Mouse (Mus musculus) erythroblast, adult 5-6 weeks (primary cell): ENCODE data around the gene Isoc2b. TPM values are rescaled to one million over a fixed set of nuclear protein-coding genes. Genes with fewer than 3 reads are reported as not detected.
"Not testable (repeated sequence)": the region's sequence is repeated elsewhere in the genome, so short reads cannot be mapped to it uniquely, and the experiment has no call there.

Experiments
- ATAC-seq: replicated peaks from 2 replicates; pipeline ENCODE4 v1.8.0; 2016; ENCODE audit warnings: moderate number of reproducible peaks, mild to moderate bottlenecking, moderate TSS enrichment, inconsistent platforms; ENCODE audit not compliant: poor library complexity, low FRiP score, severe bottlenecking
- total RNA-seq, 2 experiments: library from RNA; stranded (forward) in 1 of 2; stranded (reverse) in 1 of 2; fragments of 150-400 nt in 1 of 2; fragments of 200-764, 138-1000 nt in 1 of 2; gene quantifications; 2 replicates each; pipeline versions ENCODE4 v1.2.3 to v1.2.4; 2015 to 2017; ENCODE audit warnings: low replicate concordance in 2 of 2

Isoc2b gene
- total RNA-seq, 2 experiments from 2014 or later = 3.3 to 5.1 TPM

DNA sequence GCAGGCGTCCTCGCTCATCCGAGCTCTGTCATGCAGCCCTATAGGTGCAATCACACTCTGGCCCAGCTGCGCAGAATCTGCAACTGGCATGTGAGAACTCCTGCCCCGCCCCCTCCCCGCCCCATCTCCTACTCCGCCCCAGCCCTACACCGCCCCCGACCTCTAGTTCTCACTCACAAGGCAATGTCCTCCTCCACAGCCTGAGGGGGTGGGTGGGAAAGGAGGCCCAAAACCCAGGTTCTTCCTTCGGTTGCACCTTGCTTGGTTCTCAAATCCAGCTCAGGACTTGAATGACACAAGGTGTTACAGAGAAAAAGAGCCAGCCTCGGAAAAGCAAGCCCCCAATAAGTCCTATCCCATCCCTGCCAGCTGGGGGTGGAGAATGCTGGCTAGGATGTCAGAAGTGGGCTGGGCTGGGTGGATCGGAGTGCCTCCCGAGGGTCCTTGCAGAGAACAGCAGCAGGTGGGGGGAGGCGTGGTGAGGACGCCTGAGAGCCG lies 27.4 kb downstream of the Isoc2b start:
- no peak for ATAC-seq

DNA sequence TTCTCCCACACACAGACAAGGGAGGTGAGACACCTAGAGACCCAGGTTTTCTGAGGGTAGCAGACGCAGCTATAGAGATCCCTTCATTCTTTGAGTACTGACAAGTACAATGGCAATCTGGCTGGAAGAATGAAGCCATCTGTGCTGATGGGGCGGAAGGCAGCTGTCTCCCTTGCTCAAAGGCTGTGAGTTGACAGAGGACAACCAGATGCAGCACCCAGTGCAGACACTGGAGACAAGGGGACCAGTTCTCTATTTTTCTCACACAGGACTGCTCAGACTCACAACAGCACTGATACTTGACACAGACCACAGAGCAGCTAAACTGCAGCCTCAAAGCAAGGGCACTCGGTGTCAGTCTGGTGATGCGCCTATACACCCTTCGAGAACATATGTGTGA lies 28.0 kb downstream of the Isoc2b start:
- no peak for ATAC-seq

DNA sequence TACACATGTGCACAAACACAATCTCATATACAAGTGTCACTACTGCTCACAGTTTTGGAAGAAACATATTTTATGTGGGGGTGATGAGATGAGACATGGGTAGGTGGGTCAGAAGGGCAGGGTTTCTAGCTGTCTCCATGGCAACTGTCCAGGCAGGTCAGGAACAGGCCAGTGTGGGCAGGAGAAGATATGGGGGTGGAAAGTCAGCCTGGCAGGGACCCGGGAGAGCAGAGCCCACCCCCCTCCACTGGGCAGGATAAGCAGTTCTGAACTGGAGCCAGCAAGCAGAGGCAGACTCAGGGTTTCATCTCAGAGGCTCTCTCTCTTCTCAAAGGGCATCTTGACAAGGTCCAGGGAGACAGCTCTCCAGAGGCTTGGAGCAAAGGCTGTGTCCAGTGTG lies 32.4 kb downstream of the Isoc2b start:
- ATAC-seq = no peak

DNA sequence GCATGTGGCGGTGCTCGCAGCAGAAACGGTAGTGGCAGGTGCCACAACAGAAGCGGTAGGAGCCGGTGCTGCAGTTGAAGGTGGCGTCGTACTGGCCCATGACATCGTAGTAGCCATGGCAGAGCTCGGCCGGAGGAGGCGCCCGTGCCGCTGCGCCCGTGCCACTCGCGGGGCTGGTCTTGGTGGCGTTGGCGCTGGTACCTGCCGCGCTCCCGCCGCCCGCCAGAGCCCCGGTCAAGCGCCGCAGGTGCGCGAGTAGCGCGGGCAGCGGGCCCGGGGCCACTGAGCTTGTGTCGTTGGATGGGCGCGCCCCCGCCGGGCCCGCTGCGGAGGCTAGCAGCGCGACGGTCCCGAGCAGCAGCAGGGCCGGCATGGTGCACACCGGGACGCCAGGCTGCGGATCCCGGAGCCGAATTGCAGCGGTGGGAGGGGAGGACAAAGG lies 33.7 kb downstream of the Isoc2b start:
- 0 out of 2 replicates have a peak, but pooled peaks have one; percentile 33 for ATAC-seq

DNA sequence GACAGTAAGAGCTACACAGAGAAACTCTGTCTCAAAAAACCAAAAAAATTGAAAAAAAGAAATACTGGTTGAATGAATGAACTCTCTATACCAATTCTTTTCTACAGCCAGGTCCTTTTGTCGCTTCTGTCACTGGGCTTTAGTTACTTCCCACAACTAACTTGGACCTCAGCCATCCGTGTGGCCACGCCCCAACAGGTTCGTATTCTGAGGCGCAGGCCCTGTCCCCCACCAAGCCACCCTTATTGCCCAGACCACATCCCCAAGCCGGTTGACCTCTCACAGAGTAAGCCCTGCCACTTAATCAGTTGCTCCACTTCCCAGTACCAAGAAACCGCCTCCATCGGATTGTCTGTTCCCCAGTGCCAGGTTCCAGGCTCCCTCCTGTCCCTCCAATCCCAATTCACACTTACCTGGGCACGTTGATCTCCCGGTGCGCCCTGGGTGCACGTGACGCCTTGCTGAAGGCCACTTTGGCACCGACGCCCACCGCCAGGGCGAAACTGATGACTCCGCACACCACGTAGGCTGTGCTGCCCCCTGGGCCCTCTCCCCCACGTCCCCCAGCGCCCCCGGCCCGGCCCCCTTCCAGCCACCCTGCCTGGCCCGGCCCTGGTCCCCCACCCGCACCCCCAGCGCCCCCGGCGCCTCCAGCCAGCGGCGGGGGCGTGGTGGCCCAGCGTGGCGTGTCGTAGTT lies 34.3 kb downstream of the Isoc2b start:
- no peak for ATAC-seq

DNA sequence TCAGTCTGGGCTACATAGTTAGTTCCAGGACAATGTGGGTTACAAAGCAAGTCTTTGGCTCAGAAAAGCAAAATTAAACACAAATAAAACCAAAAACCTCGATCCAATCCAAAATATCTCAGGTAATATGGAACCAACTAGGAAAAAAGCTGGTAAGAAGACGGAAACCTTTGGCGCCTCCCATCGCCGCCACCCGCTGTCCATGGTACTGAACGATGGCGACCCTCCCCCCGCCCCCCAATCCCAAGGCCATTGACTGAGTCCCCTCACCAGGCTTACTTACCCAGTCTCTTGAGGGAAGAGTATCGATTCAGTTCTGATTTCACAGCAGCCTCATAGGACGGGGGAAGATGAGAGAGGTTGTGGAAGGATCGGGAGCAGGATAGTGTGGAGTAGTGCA lies 39.6 kb downstream of the Isoc2b start:
- ATAC-seq = no peak

DNA sequence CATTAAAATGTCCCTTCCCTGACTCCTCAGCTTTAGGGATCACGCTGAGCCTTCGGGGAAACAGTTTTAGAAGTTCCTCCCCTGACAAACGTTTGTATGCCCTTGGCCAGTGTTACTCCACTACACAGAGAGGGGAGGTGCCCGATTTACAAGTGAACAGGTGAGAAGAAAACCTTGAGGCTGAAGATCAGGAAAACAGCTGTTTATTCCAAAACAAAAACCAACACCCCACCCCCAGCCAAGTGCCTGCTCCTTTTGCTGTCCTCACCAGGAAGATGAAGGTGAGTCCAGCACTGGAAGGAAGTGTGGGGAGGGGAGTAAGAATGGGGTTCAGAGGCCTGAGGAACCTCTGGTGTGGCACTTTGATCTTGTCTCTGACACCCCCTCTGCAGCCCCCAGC lies 44.7 kb downstream of the Isoc2b start:
- ATAC-seq = no peak

DNA sequence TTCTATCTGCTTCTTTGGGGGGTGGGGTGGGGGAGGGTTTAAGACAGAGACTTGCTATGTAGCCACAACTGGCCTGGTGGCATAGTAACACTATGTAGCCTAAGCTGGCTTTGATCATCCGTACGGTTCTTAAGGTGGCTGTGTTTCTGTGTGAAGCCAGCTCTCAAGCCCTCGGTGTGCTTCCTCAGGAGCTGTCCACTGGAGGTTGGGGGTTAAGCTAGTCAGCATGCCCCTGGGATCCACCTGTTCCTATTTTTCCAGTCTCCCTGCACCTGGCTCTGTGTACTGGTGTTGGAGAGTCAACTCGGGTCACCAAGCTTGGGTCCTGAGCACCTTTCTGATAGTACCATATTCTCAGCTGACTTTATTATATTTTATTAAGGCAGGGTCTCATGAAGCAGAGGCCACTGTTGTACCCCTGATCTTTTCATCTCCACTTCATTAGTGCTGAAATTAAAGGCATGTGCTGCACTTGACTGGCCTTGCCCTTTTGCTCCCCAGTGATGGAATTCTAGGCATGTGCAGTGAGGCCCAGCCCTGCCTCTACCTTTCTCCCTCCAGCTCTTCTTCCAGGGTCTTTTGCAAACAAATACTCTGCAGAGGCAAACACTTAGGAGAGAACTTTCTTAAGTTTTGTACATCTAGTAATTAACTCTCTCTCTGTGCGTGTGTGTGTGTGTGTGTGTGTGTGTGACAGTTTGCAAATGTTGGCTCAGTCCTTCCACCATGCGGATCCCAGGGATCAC lies 47.7 kb downstream of the Isoc2b start:
- no peak for ATAC-seq

DNA sequence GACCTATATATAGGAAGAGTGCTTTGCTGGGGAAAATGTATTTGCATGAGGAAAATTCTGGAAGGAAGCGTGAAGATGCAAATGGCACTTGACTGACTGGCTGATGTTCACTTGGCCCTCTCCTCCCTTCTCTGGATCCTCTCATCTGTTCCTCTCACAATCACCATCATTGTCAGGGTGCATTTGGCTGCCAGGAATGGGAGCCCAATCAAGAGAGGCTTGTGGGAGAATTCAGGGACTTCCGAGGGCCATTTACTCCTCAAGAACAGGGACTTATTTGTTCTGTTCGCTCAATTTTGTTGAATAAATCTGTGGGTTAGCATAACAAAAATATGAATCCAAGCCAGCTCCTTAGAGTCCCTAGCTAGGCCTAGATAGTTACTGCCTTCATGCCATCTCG lies 48.4 kb downstream of the Isoc2b start:
- ATAC-seq = no peak

DNA sequence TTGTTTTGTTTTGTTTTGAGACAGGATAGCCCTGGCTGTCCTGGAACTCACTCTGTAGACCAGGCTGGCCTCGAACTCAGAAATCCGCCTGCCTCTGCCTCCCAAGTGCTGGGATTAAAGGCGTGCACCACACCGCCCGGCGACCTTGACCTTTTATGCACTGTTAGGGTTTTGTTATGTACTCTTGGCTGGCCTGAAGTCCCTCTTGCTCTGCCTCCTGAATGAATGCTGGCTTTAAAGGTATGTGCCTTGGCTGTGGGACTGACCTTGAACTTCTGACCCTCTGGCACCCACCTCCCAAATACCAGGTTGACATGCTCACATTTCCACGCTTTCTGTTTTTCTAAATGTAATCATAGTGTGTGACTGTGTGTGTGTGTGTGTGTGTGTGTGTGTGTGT lies 49.1 kb downstream of the Isoc2b start:
- ATAC-seq = not testable (repeated sequence)

DNA sequence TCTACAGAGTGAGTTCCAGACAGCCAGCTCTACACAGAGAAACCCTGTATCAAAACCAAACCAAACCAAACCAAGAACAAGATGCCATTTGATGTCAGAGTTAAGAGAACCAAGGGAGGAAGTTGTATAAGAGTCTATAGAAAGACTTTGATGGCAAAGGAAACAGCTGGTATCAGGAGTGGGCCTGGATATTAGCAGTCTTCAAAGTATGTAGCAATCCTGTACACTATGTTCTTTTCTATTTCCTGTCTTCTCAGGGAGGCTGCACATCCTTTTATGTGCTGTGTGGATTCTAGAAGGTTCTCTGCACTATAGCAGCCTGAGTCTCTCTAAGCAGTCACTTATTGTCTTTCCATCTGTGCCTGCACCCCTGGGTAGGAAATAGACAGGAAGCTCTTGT lies 53.5 kb downstream of the Isoc2b start:
- ATAC-seq = no peak

DNA sequence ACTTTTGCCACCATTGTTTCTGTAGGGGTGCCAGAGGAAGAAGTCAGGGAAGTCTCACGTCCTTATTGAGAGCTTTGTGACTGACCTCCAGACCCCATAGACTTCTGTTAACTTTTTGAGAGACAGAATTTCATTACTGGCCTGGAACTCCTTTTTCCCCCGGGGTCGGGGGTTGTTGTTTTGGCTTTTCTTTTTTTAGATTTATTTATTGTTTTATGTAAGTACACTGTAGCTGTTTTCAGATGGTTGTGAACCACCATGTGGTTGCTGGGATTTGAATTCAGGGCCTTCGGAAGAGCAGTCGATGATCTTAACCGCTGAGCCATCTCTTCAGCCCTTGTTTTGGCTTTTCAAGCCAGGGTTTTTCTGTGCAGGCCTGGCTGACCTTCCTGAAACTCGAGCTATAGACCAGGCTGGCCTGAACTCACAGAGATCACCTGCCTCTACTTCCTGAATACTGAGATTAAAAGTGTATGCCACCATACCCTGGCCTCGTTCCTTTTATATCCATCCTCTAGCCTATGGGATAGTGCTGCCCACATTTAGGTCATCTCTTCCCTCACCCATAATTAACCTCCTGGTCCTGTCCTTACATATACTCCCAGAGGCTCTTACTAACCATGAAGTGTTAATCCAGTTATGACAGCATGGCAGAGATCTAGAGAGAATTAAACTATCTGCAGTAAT lies 56.8 kb downstream of the Isoc2b start:
- ATAC-seq = no peak

DNA sequence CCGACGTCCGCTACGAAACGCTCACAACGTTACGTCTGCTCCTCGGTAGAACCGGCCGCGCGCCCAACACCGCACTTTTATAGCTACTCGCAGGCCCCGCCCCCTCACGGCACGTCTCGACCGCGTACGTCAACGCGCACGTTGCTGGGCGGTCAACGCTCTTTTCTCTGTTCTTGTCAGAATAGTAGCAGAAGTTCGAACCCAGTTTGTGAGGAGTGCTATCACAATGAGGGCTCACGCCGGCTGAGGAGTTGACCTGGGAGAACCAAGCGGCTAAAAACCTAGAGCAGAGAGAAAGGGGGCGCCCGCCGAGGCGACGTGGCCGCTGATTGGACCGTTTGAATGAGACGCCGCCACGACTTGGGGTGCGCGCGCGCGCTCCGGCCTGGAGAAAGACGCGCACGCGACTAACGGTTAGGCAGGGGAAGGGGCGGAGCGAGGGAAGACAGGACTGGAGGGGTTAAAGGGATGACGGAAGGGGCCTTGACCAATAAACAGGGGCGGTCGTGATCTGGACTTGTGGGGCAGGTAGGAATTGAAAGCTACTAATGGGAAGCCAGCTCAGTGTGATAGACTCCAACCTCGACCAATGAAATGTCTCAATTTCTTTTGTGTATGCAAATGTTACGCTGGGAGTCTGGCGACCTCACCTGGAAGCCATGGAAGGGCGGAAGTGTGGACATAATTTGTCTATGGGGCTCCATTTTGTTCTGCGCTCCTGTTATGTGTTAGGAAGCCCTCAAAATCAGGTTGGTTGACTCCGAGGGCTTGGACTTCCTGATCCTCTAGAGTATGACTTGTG lies 57.6 kb downstream of the Isoc2b start, which contains the start of gene Ube2s:
TSS of gene Ube2s (minus strand) at position 288 of the 802 bp plus-strand sequence.
- peak; percentile 91 for ATAC-seq

DNA sequence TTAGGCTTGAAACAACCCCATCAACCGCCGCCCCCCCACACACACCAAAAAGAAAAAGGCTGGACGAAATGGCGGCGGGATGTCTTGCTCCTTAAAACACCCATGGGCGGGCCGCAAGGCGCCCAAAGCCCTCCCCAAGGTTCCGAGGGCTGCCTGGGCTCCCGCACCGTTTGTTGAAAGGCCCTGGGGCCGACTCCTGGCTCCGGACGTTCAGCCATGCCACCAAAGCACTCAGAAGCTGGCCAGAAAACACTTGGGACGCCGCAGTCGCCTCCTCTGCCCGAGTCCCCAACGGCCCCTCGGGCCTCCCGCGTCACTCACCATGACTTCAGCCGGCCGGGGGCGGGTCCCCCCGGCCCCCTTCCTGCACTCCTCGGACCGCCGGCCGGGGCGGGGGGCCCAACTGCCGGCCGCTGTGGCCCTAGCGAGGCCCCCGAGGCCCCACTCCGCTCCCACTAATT lies 58.2 kb downstream of the Isoc2b start:
- ATAC-seq = 0 out of 2 replicates have a peak, but pooled peaks have one; percentile 0

DNA sequence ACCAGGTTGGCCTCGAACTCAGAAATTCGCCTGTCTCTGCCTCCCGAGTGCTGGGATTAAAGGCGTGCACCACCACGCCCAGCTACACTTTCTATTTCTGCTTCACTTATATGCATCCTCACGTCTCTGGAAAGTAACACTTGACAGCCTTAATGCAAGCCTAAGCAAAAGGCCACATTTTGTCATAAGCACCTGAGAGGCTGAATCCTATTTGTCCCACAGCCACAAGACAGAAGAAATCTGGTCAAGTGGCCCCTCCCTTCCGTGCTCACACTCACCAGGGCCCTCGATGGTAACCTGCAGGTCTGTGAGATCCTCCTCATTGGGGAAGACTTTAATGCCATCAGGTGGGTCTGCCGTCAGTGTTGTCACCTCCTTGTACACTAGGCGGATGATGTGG lies 58.9 kb downstream of the Isoc2b start:
- 0 out of 2 replicates have a peak, but pooled peaks have one; percentile 6 for ATAC-seq

DNA sequence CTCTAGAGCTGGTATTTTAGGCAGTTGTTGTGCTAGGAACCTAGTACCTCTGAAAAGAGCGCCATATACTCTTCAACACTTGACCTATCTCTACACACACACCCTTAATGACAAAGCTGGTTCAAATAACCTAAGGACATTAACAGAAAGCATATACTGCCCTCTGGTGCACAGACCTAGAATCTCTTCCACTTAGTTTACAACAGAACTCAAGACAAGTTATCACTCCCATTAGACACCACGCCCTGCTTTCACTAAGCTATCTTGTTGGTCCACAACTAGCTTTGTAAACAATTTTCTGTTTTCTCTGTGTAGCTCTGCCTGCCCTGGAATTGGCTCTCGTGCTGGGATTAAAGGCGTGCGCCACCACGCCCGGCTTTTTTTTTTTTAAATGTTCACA lies 63.3 kb downstream of the Isoc2b start:
- ATAC-seq = peak; percentile 82

DNA sequence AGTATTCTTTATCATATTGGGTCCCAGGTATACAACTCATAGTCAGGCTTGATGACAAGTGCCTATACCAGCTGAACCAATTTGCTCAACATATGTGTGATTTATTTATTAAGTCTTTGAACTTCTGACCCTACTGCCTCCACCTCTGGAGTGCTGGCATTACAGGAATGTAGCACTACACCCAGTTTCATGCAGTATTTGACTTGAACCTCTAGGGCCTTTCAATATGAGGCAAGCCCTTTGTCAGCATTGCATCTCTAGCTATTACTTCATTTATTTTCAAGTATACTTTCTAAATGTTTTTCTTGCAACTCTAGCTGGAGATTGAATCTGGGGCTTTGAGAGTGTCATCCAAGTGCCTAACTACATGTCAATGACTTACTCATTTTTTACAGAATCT lies 67.8 kb downstream of the Isoc2b start:
- ATAC-seq = no peak

DNA sequence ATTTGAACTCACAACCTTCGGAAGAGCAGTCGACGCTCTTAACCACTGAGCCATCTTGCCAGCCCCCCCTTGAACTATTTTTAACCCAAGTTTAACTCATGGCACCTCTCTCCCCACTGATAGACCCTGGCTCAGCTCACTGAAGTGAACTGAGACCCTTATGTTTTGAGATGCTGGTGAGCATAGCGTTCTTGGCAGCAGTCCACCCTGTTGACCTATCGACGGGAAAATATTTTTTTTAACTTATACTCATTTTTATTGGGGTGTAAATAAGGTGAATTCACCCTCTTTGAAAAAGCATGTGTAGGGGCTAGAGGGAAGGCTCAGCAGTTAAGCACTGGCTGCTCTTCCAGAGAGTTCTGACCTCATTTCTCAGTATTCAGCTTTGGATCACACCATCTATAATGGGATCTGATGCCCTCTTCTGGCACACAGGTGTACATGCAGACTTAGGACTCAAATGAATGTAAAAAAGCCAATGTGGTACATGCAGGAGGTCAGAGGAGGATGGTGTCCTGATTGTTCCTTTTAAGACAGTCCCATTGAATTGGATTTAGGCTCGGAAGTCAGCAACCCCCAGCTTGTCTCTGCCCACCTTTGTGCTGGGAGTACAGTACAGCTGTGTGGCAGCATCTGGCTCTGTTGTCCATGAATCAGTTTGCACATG lies 74.2 kb downstream of the Isoc2b start:
- ATAC-seq = peak; percentile 39; the same call in 1 of the 2 replicates
